Mouse (Mus musculus) kidney, adult 2 months (tissue): ENCODE results near the gene Cd200r3. TPM values are rescaled to one million over a fixed set of nuclear protein-coding genes. Genes with fewer than 3 reads are reported as not detected.

ENCODE experiments used
- DNase-seq: peaks from one replicate; pipeline ENCODE4 v3.0.0; 2021
- H3K27ac ChIP-seq: fragments of 200-500 bp; 2 replicates; pipeline ENCODE4 v1.5.1; 2012; ENCODE audit warnings: low read depth, low read length, control low read depth, inconsistent platforms; ENCODE audit not compliant: insufficient read depth
- H3K27me3 ChIP-seq: fragments of 200-500 bp; replicated peaks from 2 replicates; pipeline ENCODE4 v1.6.1; 2012; ENCODE audit warnings: mild to moderate bottlenecking, moderate library complexity, low read length, inconsistent platforms; ENCODE audit not compliant: control insufficient read depth, insufficient read depth
- H3K36me3 ChIP-seq: fragments of 200-500 bp; 2 replicates; pipeline ENCODE4 v1.6.1; 2012; ENCODE audit warnings: mild to moderate bottlenecking, moderate library complexity, low read length, inconsistent platforms; ENCODE audit not compliant: control insufficient read depth, insufficient read depth
- H3K4me1 ChIP-seq: fragments of 200-500 bp; 2 replicates; pipeline ENCODE4 v1.6.1; 2011; ENCODE audit warnings: low read length; ENCODE audit not compliant: control insufficient read depth, insufficient read depth
- H3K4me3 ChIP-seq: fragments of 200-500 bp; 2 replicates; pipeline ENCODE4 v1.5.1; 2011; ENCODE audit warnings: mild to moderate bottlenecking, low read depth, low read length, control low read depth; ENCODE audit not compliant: insufficient read depth
- CTCF ChIP-seq: fragments of 200-500 bp; conservative IDR thresholded peaks from 2 replicates; pipeline ENCODE4 v1.5.1; 2011; ENCODE audit warnings: low read depth, mild to moderate bottlenecking, control low read depth, low read length, moderate library complexity, mixed read lengths; ENCODE audit not compliant: insufficient read depth, insufficient read length
- POLR2A ChIP-seq: fragments of 200-500 bp; IDR thresholded peaks from one replicate; pipeline ENCODE4 v1.6.1; 2011; ENCODE audit warnings: low read depth, low read length, control low read depth
- WGBS: fragments of 180-500 bp; shearing (Covaris S2); methylation state at CpG from one replicate; pipeline ENCODE4 v1.1.7; 2018; 5-methylcytosine and 5-hydroxymethylcytosine counted together
- polyA plus RNA-seq: library from polyadenylated mRNA; depleted of rRNA; stranded (reverse); fragments of >200 nt; gene quantifications from 2 replicates; pipeline ENCODE4 v1.2.3, GENCODE M21; 2012; rRNA removed

Gene Cd200r3
- 0.08 and 0.14 TPM in 2 replicates for polyA plus RNA-seq

DNA sequence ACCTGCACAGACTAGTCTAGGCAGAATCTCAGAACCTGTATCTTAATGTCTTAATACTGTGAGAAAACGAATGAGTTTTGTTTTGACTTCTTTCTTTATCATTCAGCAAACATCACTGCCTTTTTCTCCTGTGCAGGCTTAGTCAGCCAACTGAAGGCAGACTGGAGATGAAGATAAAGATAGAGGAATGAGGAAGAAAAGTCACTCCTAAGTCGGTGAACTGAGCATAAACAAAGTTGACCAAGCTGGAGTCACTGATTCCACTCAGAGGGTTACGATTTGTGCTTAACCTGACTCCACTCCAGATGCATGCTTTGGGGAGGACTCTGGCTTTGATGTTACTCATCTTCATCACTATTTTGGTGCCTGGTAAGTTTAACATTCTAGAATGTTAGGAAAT is at the start of gene Cd200r3:
Cd200r3 (plus strand) TSS at position 211 of the 400 bp plus-strand sequence.
- DNase-seq, result no peak
- no peaks in the 10 kb centered on the region for H3K36me3 ChIP-seq
- no peaks in the 10 kb centered on the region for H3K27me3 ChIP-seq
- TF ChIP-seq CTCF (no peak), POLR2A (no peak)
- no peak within 1 kb of the TSS for H3K4me3 ChIP-seq
- no peak within 1 kb of the TSS for H3K27ac ChIP-seq
- H3K4me1 ChIP-seq, result no peaks in the 10 kb centered on the region
- WGBS, result 70% methylated on average over 3 of the region's 3 CpGs

DNA sequence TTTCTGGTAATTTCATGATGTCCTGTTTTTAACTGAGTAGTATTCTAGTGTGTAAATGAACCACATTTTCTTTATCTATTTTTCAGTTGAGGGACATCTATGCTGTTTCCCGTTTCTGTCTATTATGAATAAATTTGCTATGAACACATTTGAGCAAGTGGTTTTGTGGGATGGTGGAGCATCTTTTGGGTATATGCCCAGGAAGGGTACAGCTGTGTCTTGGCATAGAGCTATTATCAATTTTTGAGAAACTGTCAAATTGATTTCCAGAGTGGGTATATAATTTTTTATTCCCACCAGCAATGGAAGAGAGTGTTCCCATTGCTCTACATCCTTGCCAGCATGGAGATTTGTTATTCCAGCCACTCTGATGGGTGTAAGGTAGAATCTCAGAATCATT is 11.5 kb upstream of the Cd200r3 start:
- Histone ChIP-seq H3K4me3 (no peak overlapping the region), H3K27me3 (no peaks in the 10 kb centered on the region), H3K36me3 (no peaks in the 10 kb centered on the region), H3K4me1 (no peaks in the 10 kb centered on the region), H3K27ac (no peak overlapping the region)
- TF ChIP-seq CTCF (no peak), POLR2A (no peak)
- no peak for DNase-seq
- 85% methylated on average over 1 of the region's 1 CpGs for WGBS

DNA sequence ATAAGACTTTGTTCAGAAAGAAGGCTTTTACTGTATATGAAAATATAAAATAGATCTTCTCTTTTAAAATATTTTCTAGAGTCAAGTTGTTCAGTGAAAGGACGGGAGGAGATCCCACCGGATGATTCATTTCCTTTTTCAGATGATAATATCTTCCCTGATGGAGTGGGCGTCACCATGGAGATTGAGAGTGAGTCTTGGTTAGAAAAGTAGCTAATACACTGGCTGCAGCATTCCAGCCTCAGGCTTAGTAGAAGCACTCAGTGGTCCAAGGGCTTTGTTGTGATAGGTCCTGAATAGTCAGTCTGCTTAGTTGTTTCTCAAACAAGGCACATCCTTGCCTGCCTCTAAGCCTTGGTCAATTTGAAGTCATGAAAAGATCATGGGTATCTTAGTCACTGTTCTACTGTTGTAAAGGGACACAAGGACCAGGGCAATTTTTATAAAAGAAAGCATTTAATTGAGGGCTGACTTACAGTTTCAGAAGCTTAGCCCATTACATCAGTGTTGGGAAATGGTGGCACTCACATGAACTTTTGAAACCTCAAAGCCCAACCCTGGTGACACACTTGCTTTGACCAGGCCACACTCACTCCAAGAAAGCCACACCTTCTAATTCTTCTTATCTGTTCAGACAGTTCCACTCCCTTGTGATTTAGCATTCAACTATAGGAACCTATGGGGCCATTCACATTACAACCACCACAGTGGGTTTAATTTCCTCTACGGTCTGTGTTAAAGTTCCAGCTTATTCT is 8.1 kb downstream of the Cd200r3 start:
- TF ChIP-seq POLR2A, result no peak
- TF ChIP-seq CTCF, result no peak
- 70% methylated on average over 4 of the region's 4 CpGs for WGBS
- Histone ChIP-seq H3K36me3 (no peaks in the 10 kb centered on the region), H3K27ac (no peak overlapping the region), H3K27me3 (no peaks in the 10 kb centered on the region), H3K4me3 (no peak overlapping the region), H3K4me1 (no peaks in the 10 kb centered on the region)
- DNase-seq, result no peak

DNA sequence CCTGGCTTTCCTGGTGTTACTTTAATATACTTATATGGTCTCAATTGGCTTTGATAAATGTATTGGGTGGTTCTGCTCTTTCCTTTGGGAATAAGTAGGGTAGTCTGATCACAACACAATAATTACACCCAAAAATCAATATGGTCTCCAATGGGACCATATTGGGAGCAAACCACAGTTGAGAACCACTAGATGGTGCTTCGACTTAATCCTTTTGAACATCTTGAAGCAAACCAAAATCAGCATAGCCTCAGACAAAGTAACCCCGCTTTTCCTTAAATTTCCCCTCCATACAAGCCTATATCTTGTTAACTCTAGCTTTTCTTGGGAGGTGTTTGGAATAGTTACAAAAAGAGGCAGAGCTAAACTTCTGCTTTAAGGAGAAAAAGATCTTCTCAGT is 18.8 kb downstream of the Cd200r3 start:
- H3K36me3 ChIP-seq, result no peaks in the 10 kb centered on the region
- H3K27ac ChIP-seq, result no peak overlapping the region
- WGBS, result 86% methylated on average over 2 of the region's 2 CpGs
- H3K4me3 ChIP-seq, result no peak overlapping the region
- TF ChIP-seq POLR2A, result no peak
- no peak for TF ChIP-seq CTCF
- no peaks in the 10 kb centered on the region for H3K4me1 ChIP-seq
- H3K27me3 ChIP-seq, result no peaks in the 10 kb centered on the region
- DNase-seq, result no peak

DNA sequence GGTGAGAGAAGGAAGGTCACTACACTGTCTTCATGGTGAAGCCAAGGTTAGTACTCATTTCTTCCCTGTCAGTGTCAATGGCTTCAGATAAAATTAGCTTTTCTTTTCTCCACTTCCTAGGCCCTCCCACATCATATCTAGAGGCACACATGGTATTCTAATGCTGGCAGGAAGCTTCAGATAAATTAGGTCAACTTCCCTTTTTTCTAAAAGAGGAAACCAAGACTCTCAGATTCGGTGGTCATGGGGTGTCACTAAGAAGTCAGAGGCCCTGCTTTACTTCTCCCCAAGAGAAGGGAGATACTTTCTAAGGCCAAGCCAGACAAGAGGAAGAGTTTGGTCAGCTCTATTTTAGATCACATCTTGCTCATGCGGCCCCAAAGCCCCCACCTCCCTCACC is 19.3 kb downstream of the Cd200r3 start:
- Histone ChIP-seq H3K27me3 (no peaks in the 10 kb centered on the region), H3K4me1 (no peaks in the 10 kb centered on the region), H3K27ac (no peak overlapping the region; the same call in 1 of the 2 replicates), H3K4me3 (no peak overlapping the region), H3K36me3 (no peaks in the 10 kb centered on the region)
- DNase-seq, result peak; percentile 14
- TF ChIP-seq POLR2A, result no peak
- no peak for TF ChIP-seq CTCF
- WGBS, result 65% methylated on average over 2 of the region's 2 CpGs

DNA sequence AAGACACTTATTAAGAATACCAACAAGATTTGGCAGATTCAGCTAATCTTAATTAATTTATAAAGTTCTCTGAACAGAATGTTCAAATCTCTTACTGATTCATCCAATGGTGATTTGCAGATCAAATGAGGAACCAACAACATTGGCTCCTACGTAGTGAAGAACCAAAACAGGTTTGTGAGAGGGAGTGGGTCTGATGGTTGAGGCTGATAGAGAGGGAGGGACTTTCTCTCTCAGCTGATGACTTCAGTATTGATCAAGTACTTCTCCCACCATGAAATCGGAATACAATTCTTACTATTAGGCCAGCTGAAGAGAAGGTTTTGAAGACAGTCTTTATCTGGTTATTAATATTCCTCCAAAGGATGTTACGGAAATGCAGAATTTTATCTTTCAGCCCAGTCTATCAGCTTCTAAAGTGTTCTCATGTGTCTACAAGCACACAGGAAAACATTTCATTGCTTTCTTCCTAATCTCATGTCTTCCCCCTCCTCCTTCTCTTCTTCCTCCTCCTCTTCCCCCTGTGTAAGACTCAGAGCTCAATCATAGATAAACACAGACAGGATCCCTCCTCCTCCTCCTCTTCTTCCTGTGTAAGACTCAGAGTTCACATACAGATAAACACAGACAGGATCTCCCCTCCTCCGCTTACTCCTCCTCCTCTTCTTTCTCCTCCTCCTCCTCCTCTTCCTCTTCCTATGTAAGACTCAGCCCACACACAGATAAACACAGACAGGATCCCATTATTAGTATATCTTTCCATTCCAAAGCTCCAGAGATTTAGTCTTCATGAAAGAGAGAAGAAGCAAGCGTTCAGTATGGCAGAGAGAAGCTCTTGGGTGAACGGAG is 21.3 kb downstream of the Cd200r3 start:
- no peak for TF ChIP-seq POLR2A
- no peak for TF ChIP-seq CTCF
- H3K4me3 ChIP-seq, result no peak overlapping the region
- no peaks in the 10 kb centered on the region for H3K36me3 ChIP-seq
- no peak for DNase-seq
- 85% methylated on average over 6 of the region's 6 CpGs for WGBS
- H3K4me1 ChIP-seq, result no peaks in the 10 kb centered on the region
- no peaks in the 10 kb centered on the region for H3K27me3 ChIP-seq
- H3K27ac ChIP-seq, result no peak overlapping the region

DNA sequence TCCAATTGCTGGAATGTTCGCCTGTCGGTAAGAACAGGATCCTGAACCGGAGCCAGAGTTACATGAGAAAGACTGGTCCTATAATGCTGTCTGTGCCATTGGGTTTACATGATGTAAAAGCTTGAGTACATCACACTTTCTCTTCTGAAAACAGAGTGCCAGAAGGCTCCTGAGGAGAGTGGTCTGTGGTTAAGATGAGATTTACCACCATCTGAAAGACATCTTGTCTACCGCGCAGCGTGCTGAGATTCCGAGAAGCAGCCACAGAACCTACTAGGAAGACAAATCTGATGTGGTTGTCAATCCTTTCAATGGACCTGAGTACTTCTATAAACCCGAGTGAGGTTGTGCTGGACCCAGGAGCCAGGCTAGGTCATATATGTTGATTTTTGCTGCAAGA is 21.9 kb downstream of the Cd200r3 start:
- no peak for DNase-seq
- WGBS, result 90% methylated on average over 8 of the region's 8 CpGs
- H3K36me3 ChIP-seq, result no peaks in the 10 kb centered on the region
- no peak for TF ChIP-seq CTCF
- TF ChIP-seq POLR2A, result no peak
- no peaks in the 10 kb centered on the region for H3K27me3 ChIP-seq
- no peak overlapping the region for H3K27ac ChIP-seq
- no peak overlapping the region for H3K4me3 ChIP-seq
- H3K4me1 ChIP-seq, result no peaks in the 10 kb centered on the region
